Mouse (Mus musculus) heart, embryonic 12.5 days (tissue): Measurements from ENCODE around the gene Katna1. TPM values are rescaled to one million over a fixed set of nuclear protein-coding genes. Genes with fewer than 3 reads are reported as not detected.

Experiments used
- ATAC-seq: fragments of 200-750 bp; cut with Nextera tagmentation; 2 replicates; pipeline ENCODE4 v1.8.0; 2017; ENCODE audit warnings: moderate TSS enrichment, moderate library complexity; ENCODE audit not compliant: insufficient number of reproducible peaks, low FRiP score
- H3K27ac ChIP-seq: fragments of 300-500 bp; sonication (generic); 2 replicates; pipeline ENCODE4 v1.5.1; 2016; ENCODE audit warnings: mild to moderate bottlenecking, moderate library complexity; ENCODE audit not compliant: poor library complexity, severe bottlenecking
- H3K27me3 ChIP-seq: fragments of 300-500 bp; sonication (generic); replicated peaks from 2 replicates; pipeline ENCODE4 v1.6.1; 2016; ENCODE audit warnings: mild to moderate bottlenecking, moderate library complexity
- H3K36me3 ChIP-seq: fragments of 300-500 bp; sonication (generic); 2 replicates; pipeline ENCODE4 v1.6.1; 2016; ENCODE audit warnings: mild to moderate bottlenecking, moderate library complexity
- H3K4me1 ChIP-seq: fragments of 300-500 bp; sonication (generic); replicated peaks from 2 replicates; pipeline ENCODE4 v1.6.1; 2016; ENCODE audit warnings: mild to moderate bottlenecking
- H3K4me2 ChIP-seq: fragments of 300-500 bp; sonication (generic); 2 replicates; pipeline ENCODE4 v1.6.1; 2016; ENCODE audit warnings: mild to moderate bottlenecking, moderate library complexity
- H3K4me3 ChIP-seq: fragments of 300-500 bp; sonication (generic); 2 replicates; pipeline ENCODE4 v1.5.1; 2016; ENCODE audit warnings: mild to moderate bottlenecking
- H3K9ac ChIP-seq: fragments of 300-500 bp; sonication (generic); 2 replicates; pipeline ENCODE4 v1.6.1; 2016; ENCODE audit warnings: mild to moderate bottlenecking, moderate library complexity
- H3K9me3 ChIP-seq: fragments of 300-500 bp; sonication (generic); replicated peaks from 2 replicates; pipeline ENCODE4 v1.6.1; 2016; ENCODE audit warnings: mild to moderate bottlenecking, moderate library complexity
- WGBS: fragments of 180-500 bp; shearing (Covaris S2); methylation state at CpG from one replicate; pipeline ENCODE4 v1.1.7; 2016; 5-methylcytosine and 5-hydroxymethylcytosine counted together
- polyA plus RNA-seq: library from polyadenylated mRNA; unstranded; fragments of >200 nt; fragmentation: Nextera tagmentation; extraction: Ambion mirVana; gene quantifications from 2 replicates; pipeline ENCODE4 v1.2.1, GENCODE M21; 2016

Gene Katna1
- 33.4 and 37.0 TPM in 2 replicates for polyA plus RNA-seq

- Histone ChIP-seq H3K4me3 (peak within 1 kb of the TSS; percentile 71), H3K27me3 (no peaks in the 10 kb centered on the region), H3K27ac (peak within 1 kb of the TSS; percentile 31; the same call in 1 of the 2 replicates), H3K9me3 (no peaks in the 10 kb centered on the region), H3K4me2 (peak within 1 kb of the TSS; percentile 95), H3K36me3 (no peaks in the 10 kb centered on the region), H3K9ac (peak within 1 kb of the TSS; percentile 87), H3K4me1 (peaks cover 9% of the 10 kb centered on the region)
- ATAC-seq = peak; percentile 99
- WGBS = under 1% methylated on average over 49 of the region's 49 CpGs
Measured at GRCm38 (mm10) chr10:7725751-7726500, at the start of gene Katna1. Gene Katna1, plus strand, starts transcription at chr10:7726000.

GRCm38 (mm10) chr10:7680731-7681301 is 45.0 kb upstream of the Katna1 start, which contains the start of the genes Pcmt1 and Lats1:
Gene Pcmt1, minus strand, starts transcription at chr10:7681136.
Gene Lats1, plus strand, starts transcription at chr10:7681214.
- H3K36me3 ChIP-seq = peaks cover 37% of the 10 kb centered on the region
- H3K4me2 ChIP-seq = peak within 1 kb of the TSS; percentile 89
- H3K27ac ChIP-seq = peak within 1 kb of the TSS; percentile 99
- peaks cover 35% of the 10 kb centered on the region for H3K4me1 ChIP-seq
- peak within 1 kb of the TSS; percentile 96 for H3K9ac ChIP-seq
- no peaks in the 10 kb centered on the region for H3K27me3 ChIP-seq
- H3K9me3 ChIP-seq = no peaks in the 10 kb centered on the region
- H3K4me3 ChIP-seq = peak within 1 kb of the TSS; percentile 93
- WGBS = under 1% methylated on average over 60 of the region's 65 CpGs
- peak; percentile 85 for ATAC-seq

- peak overlapping the region; percentile 89 for H3K4me2 ChIP-seq
- under 1% methylated on average over 64 of the region's 64 CpGs for WGBS
- H3K36me3 ChIP-seq = peaks cover 31% of the 10 kb centered on the region
- peak; percentile 90 for ATAC-seq
- H3K9ac ChIP-seq = peak overlapping the region; percentile 96
- peak overlapping the region; percentile 93 for H3K4me3 ChIP-seq
- no peaks in the 10 kb centered on the region for H3K27me3 ChIP-seq
- H3K4me1 ChIP-seq = peaks cover 36% of the 10 kb centered on the region
- peak overlapping the region; percentile 99 for H3K27ac ChIP-seq
- H3K9me3 ChIP-seq = no peaks in the 10 kb centered on the region
Measured at GRCm38 (mm10) chr10:7681343-7682025, 44.3 kb upstream of the Katna1 start.

- WGBS = 47% methylated on average over 3 of the region's 3 CpGs
- Histone ChIP-seq H3K4me1 (peaks cover 41% of the 10 kb centered on the region), H3K4me2 (peak overlapping the region; percentile 89), H3K9ac (peak overlapping the region; percentile 96), H3K27me3 (no peaks in the 10 kb centered on the region), H3K27ac (no peak overlapping the region), H3K9me3 (no peaks in the 10 kb centered on the region), H3K4me3 (peak overlapping the region; percentile 93), H3K36me3 (peaks cover 23% of the 10 kb centered on the region)
- no peak for ATAC-seq
Measured at GRCm38 (mm10) chr10:7682249-7682648, 43.6 kb upstream of the Katna1 start.

GRCm38 (mm10) chr10:7686902-7687301 is 38.9 kb upstream of the Katna1 start:
- no peak overlapping the region for H3K4me3 ChIP-seq
- H3K4me1 ChIP-seq = peaks cover 26% of the 10 kb centered on the region
- H3K27me3 ChIP-seq = no peaks in the 10 kb centered on the region
- 79% methylated on average over 6 of the region's 6 CpGs for WGBS
- H3K36me3 ChIP-seq = peaks cover 9% of the 10 kb centered on the region
- H3K4me2 ChIP-seq = no peak overlapping the region
- no peak for ATAC-seq
- no peak overlapping the region for H3K9ac ChIP-seq
- no peak overlapping the region for H3K27ac ChIP-seq
- no peaks in the 10 kb centered on the region for H3K9me3 ChIP-seq

GRCm38 (mm10) chr10:7695286-7695685 is 30.5 kb upstream of the Katna1 start:
- ATAC-seq = no peak
- Histone ChIP-seq H3K4me3 (no peak overlapping the region), H3K36me3 (peaks cover 78% of the 10 kb centered on the region), H3K9ac (no peak overlapping the region), H3K27ac (no peak overlapping the region), H3K27me3 (no peaks in the 10 kb centered on the region), H3K9me3 (no peaks in the 10 kb centered on the region), H3K4me1 (peaks cover 7% of the 10 kb centered on the region; the same call in 1 of the 2 replicates), H3K4me2 (no peak overlapping the region)

- no peak overlapping the region for H3K27ac ChIP-seq
- H3K4me1 ChIP-seq = no peaks in the 10 kb centered on the region
- H3K4me3 ChIP-seq = no peak overlapping the region
- ATAC-seq = no peak
- no peaks in the 10 kb centered on the region for H3K9me3 ChIP-seq
- H3K9ac ChIP-seq = no peak overlapping the region
- peaks cover 85% of the 10 kb centered on the region for H3K36me3 ChIP-seq
- H3K4me2 ChIP-seq = no peak overlapping the region
- 87% methylated on average over 3 of the region's 3 CpGs for WGBS
- H3K27me3 ChIP-seq = no peaks in the 10 kb centered on the region
Measured at GRCm38 (mm10) chr10:7700120-7700519, 25.7 kb upstream of the Katna1 start.

- WGBS = 90% methylated on average over 6 of the region's 6 CpGs
- no peak overlapping the region for H3K4me3 ChIP-seq
- no peak overlapping the region for H3K4me2 ChIP-seq
- H3K9ac ChIP-seq = no peak overlapping the region
- no peaks in the 10 kb centered on the region for H3K9me3 ChIP-seq
- H3K27ac ChIP-seq = no peak overlapping the region
- H3K27me3 ChIP-seq = no peaks in the 10 kb centered on the region
- H3K4me1 ChIP-seq = no peaks in the 10 kb centered on the region
- H3K36me3 ChIP-seq = peaks cover 86% of the 10 kb centered on the region
- no peak for ATAC-seq
Measured at GRCm38 (mm10) chr10:7702586-7702985, 23.2 kb upstream of the Katna1 start.

- Histone ChIP-seq H3K36me3 (peaks cover 74% of the 10 kb centered on the region), H3K9ac (no peak overlapping the region), H3K27me3 (no peaks in the 10 kb centered on the region), H3K27ac (no peak overlapping the region), H3K4me2 (no peak overlapping the region), H3K4me1 (no peaks in the 10 kb centered on the region), H3K9me3 (no peaks in the 10 kb centered on the region), H3K4me3 (no peak overlapping the region)
- no peak for ATAC-seq
- WGBS = 86% methylated on average over 5 of the region's 5 CpGs
Measured at GRCm38 (mm10) chr10:7710121-7710520, 15.7 kb upstream of the Katna1 start.

- no peaks in the 10 kb centered on the region for H3K9me3 ChIP-seq
- no peak overlapping the region for H3K27ac ChIP-seq
- H3K4me1 ChIP-seq = no peaks in the 10 kb centered on the region
- H3K27me3 ChIP-seq = no peaks in the 10 kb centered on the region
- no peak overlapping the region for H3K4me2 ChIP-seq
- no peak overlapping the region for H3K9ac ChIP-seq
- WGBS = 88% methylated on average over 13 of the region's 13 CpGs
- H3K4me3 ChIP-seq = no peak overlapping the region
- H3K36me3 ChIP-seq = peaks cover 67% of the 10 kb centered on the region
- ATAC-seq = no peak
Measured at GRCm38 (mm10) chr10:7712506-7712905, 13.3 kb upstream of the Katna1 start.

GRCm38 (mm10) chr10:7715056-7715455 is 10.7 kb upstream of the Katna1 start:
- Histone ChIP-seq H3K4me1 (no peaks in the 10 kb centered on the region), H3K27ac (no peak overlapping the region), H3K9me3 (no peaks in the 10 kb centered on the region; the same call in 1 of the 2 replicates), H3K4me3 (no peak overlapping the region), H3K36me3 (peaks cover 52% of the 10 kb centered on the region), H3K4me2 (no peak overlapping the region), H3K27me3 (no peaks in the 10 kb centered on the region), H3K9ac (no peak overlapping the region)
- WGBS = 82% methylated on average over 7 of the region's 7 CpGs
- ATAC-seq = no peak
